Mouse (Mus musculus) small intestine, adult 2 months (tissue): ENCODE measurements around the gene Msi1.

ENCODE experiments used
- CTCF ChIP-seq: fragments of 200-500 bp; IDR thresholded peaks from 2 replicates; pipeline ENCODE4 v1.5.1; 2012; ENCODE audit warnings: low read depth, mild to moderate bottlenecking, control low read depth, inconsistent platforms, low read length, moderate library complexity, mixed read lengths; ENCODE audit not compliant: insufficient replicate concordance, insufficient read length; ENCODE audit errors: extremely low read depth
- POLR2A ChIP-seq: fragments of 200-500 bp; IDR thresholded peaks from 2 replicates; pipeline ENCODE4 v1.6.1; 2012; ENCODE audit warnings: low read depth, mild to moderate bottlenecking, control low read depth, inconsistent platforms, low read length, moderate library complexity

- TF ChIP-seq CTCF (no peak), POLR2A (no peak)
Measured at GRCm38 (mm10) chr5:115483385-115483784, 54.0 kb downstream of the Msi1 start.
